Mouse (Mus musculus): ENCODE measurements around the gene Hes2.

Hes2 gene

GRCm38 (mm10) chr4:152158585-152159284 is at the start of gene Hes2:
Gene Hes2, plus strand, starts transcription at chr4:152158867.
- DNase-seq: peak; percentile 93

GRCm38 (mm10) chr4:152109509-152109908 is 49.2 kb upstream of the Hes2 start:
- no peak for DNase-seq

- DNase-seq: no peak
These were observed 48.0 kb upstream of the Hes2 start for GRCm38 (mm10) chr4:152110689-152111088.

GRCm38 (mm10) chr4:152112329-152112728 is 46.3 kb upstream of the Hes2 start:
- no peak for DNase-seq

GRCm38 (mm10) chr4:152114080-152114479 is 44.6 kb upstream of the Hes2 start:
- DNase-seq: no peak

GRCm38 (mm10) chr4:152115921-152116612 is 42.6 kb upstream of the Hes2 start, which contains the start of gene Tnfrsf25:
Gene Tnfrsf25, plus strand, starts transcription at chr4:152115934.
- DNase-seq: peak; percentile 94

GRCm38 (mm10) chr4:152117538-152117937 is 41.1 kb upstream of the Hes2 start:
- peak; percentile 89 for DNase-seq

GRCm38 (mm10) chr4:152119396-152120292 is 39.0 kb upstream of the Hes2 start:
- peak; percentile 93 for DNase-seq

GRCm38 (mm10) chr4:152120311-152121182 is 38.1 kb upstream of the Hes2 start:
- peak; percentile 92 for DNase-seq

- DNase-seq: no peak
These were observed 37.5 kb upstream of the Hes2 start for GRCm38 (mm10) chr4:152121183-152121505.

GRCm38 (mm10) chr4:152124361-152124961 is 34.2 kb upstream of the Hes2 start:
- no peak for DNase-seq

- DNase-seq: peak; percentile 98
These were observed 33.3 kb upstream of the Hes2 start for GRCm38 (mm10) chr4:152125161-152126025.

GRCm38 (mm10) chr4:152126026-152126920 is 32.4 kb upstream of the Hes2 start:
- peak; percentile 94 for DNase-seq

GRCm38 (mm10) chr4:152127884-152128283 is 30.8 kb upstream of the Hes2 start:
- DNase-seq: peak; percentile 92

- DNase-seq: peak; percentile 93
These were observed 29.9 kb upstream of the Hes2 start for GRCm38 (mm10) chr4:152128784-152129183.

- peak; percentile 88 for DNase-seq
These were observed 29.2 kb upstream of the Hes2 start for GRCm38 (mm10) chr4:152129395-152129930.

- DNase-seq: peak; percentile 97
These were observed 27.7 kb upstream of the Hes2 start for GRCm38 (mm10) chr4:152130771-152131653.
